Mouse (Mus musculus): Measurements from ENCODE around the gene Chmp5. TPM values are rescaled to one million over a fixed set of nuclear protein-coding genes. Genes with fewer than 3 reads are reported as not detected.

Gene Chmp5
- polyA plus RNA-seq, 1 experiment: 49.0 TPM

- Histone ChIP-seq H3K4me1 (ENCODE audit: control insufficient read depth, insufficient read depth, low read length) (no peaks in the 10 kb centered on the region), H3K4me3 (replicated peaks; ENCODE audit: control insufficient read depth, low read depth, low read length) (no peak overlapping the region), H3K27ac (ENCODE audit: control insufficient read depth, insufficient read depth, low read depth, low read length, poor library complexity) (no peak overlapping the region)
- TF ChIP-seq CTCF (IDR thresholded peaks at IDR 0.05; ENCODE audit: control insufficient read depth, insufficient read depth, low read length): no peak
- TF ChIP-seq POLR2A (IDR thresholded peaks at IDR 0.05; ENCODE audit: borderline replicate concordance, control insufficient read depth, low read depth, low read length): no peak
- 53% methylated on average over 6 of the region's 6 CpGs for WGBS
Observed at GRCm38 (mm10) chr4:40955942-40956341, 7.7 kb downstream of the Chmp5 start.

DNA sequence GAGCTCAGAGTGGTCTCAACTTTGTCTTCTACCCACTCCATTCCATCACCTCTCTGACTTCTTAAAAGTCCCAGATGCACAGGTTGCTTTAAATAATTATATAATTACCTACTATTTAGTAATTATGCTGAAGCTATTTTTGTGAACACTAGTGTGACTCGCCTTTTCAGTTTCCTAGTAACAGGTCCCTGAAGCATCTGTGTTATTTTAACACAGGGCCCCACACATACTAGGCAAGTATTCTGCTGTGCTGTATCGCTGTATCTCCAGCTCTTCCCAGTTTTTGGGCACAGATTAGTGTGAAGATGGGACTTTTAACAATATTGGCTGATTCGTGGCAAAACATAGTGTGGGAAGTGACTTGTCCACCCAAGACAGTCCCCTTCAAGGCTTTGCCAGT lies 15.3 kb downstream of the Chmp5 start:
- no peak for TF ChIP-seq CTCF (IDR thresholded peaks at IDR 0.05; ENCODE audit: control insufficient read depth, insufficient read depth, low read length)
- H3K4me1 ChIP-seq (ENCODE audit: control insufficient read depth, insufficient read depth, low read length): no peaks in the 10 kb centered on the region
- 84% methylated on average over 3 of the region's 3 CpGs for WGBS
- H3K4me3 ChIP-seq (replicated peaks; ENCODE audit: control insufficient read depth, low read depth, low read length): no peak overlapping the region
- no peak overlapping the region for H3K27ac ChIP-seq (ENCODE audit: control insufficient read depth, insufficient read depth, low read depth, low read length, poor library complexity)

DNA sequence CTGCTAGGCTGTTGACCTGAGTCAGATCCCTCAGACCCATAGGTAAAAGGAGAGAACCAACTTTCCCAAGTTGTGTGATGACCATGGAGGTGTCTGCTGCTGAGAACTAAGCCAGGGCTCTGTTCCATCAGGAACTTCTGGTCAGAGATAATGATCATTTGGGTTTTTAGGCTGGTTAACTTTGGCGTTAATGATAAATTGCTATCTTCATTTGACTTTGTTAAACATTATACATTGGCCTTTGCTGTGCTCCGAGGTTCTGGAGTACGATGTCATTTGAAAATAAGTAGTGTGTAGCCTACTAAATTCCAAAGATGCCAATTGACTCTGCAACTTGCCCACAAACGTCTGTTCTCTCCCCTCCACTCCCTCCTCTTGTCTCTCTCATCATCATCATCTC lies 21.0 kb downstream of the Chmp5 start:
- TF ChIP-seq CTCF (IDR thresholded peaks at IDR 0.05; ENCODE audit: control insufficient read depth, insufficient read depth, low read length) (no peak), POLR2A (IDR thresholded peaks at IDR 0.05; ENCODE audit: borderline replicate concordance, control insufficient read depth, low read depth, low read length) (no peak)
- Histone ChIP-seq H3K27ac (ENCODE audit: control insufficient read depth, insufficient read depth, low read depth, low read length, poor library complexity) (no peak overlapping the region), H3K4me1 (ENCODE audit: control insufficient read depth, insufficient read depth, low read length) (no peaks in the 10 kb centered on the region; the same call in 1 of the 2 replicates), H3K4me3 (replicated peaks; ENCODE audit: control insufficient read depth, low read depth, low read length) (no peak overlapping the region)
- 68% methylated on average over 4 of the region's 4 CpGs for WGBS

GRCm38 (mm10) chr4:40969781-40970591 lies 21.8 kb downstream of the Chmp5 start:
- H3K4me3 ChIP-seq (replicated peaks; ENCODE audit: control insufficient read depth, low read depth, low read length): peak overlapping the region; percentile 92
- peak overlapping the region; percentile 86 for H3K27ac ChIP-seq (ENCODE audit: control insufficient read depth, insufficient read depth, low read depth, low read length, poor library complexity)
- no peak for TF ChIP-seq POLR2A (IDR thresholded peaks at IDR 0.05; ENCODE audit: borderline replicate concordance, control insufficient read depth, low read depth, low read length)
- TF ChIP-seq CTCF (IDR thresholded peaks at IDR 0.05; ENCODE audit: control insufficient read depth, insufficient read depth, low read length): no peak
- no peaks in the 10 kb centered on the region; the same call in 1 of the 2 replicates for H3K4me1 ChIP-seq (ENCODE audit: control insufficient read depth, insufficient read depth, low read length)
- 8% methylated on average over 11 of the region's 13 CpGs for WGBS

DNA sequence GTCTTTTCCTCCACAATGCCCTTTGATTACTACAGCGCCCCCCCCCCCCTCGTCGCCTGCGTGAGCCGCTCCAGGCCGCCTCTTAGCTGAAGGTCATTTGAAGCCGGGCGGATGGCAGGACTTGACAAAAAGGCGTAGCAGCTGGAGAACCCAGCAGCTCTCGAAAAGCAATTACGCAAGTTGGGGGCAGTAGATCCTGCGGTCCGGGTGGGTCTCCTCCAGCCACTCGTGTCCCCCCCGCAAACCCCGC lies 22.3 kb downstream of the Chmp5 start:
- Histone ChIP-seq H3K4me3 (replicated peaks; ENCODE audit: control insufficient read depth, low read depth, low read length) (peak overlapping the region; percentile 92), H3K4me1 (ENCODE audit: control insufficient read depth, insufficient read depth, low read length) (no peaks in the 10 kb centered on the region; the same call in 1 of the 2 replicates), H3K27ac (ENCODE audit: control insufficient read depth, insufficient read depth, low read depth, low read length, poor library complexity) (peak overlapping the region; percentile 86)
- TF ChIP-seq POLR2A (IDR thresholded peaks at IDR 0.05; ENCODE audit: borderline replicate concordance, control insufficient read depth, low read depth, low read length): no peak
- TF ChIP-seq CTCF (IDR thresholded peaks at IDR 0.05; ENCODE audit: control insufficient read depth, insufficient read depth, low read length): no peak
- WGBS: under 1% methylated on average over 16 of the region's 16 CpGs

- TF ChIP-seq POLR2A (IDR thresholded peaks at IDR 0.05; ENCODE audit: borderline replicate concordance, control insufficient read depth, low read depth, low read length) (peak; percentile 80; the same call in 1 of the 2 replicates), CTCF (IDR thresholded peaks at IDR 0.05; ENCODE audit: control insufficient read depth, insufficient read depth, low read length) (no peak)
- Histone ChIP-seq H3K4me1 (ENCODE audit: control insufficient read depth, insufficient read depth, low read length) (no peaks in the 10 kb centered on the region; the same call in 1 of the 2 replicates), H3K27ac (ENCODE audit: control insufficient read depth, insufficient read depth, low read depth, low read length, poor library complexity) (peak within 1 kb of the TSS; percentile 86), H3K4me3 (replicated peaks; ENCODE audit: control insufficient read depth, low read depth, low read length) (peak within 1 kb of the TSS; percentile 92)
- under 1% methylated on average over 85 of the region's 85 CpGs for WGBS
Observed at GRCm38 (mm10) chr4:40970842-40971701, 22.9 kb downstream of the Chmp5 start, which contains the start of gene Nfx1. Gene Nfx1, plus strand, starts transcription at chr4:40970906.

DNA sequence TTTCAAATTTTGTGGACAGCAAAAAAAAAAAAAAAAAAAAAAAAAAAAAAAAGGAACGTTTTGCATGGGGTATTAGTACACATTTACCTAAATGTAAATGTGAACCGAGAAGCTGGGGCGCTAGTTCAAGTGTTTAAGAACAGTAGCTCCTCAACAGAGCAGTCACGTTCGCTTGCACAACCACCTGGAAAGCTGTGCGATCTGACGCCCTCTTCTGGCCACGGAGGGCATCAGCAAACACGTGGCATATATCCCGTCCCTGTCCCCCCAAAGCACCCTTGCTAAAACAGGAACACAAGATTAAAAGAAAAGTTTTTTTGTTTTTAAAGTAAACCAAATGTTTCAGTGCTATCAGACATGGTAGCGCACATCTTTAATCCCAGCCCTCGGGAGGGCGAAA lies 23.5 kb downstream of the Chmp5 start:
- WGBS: 23% methylated on average over 13 of the region's 13 CpGs
- H3K4me1 ChIP-seq (ENCODE audit: control insufficient read depth, insufficient read depth, low read length): no peaks in the 10 kb centered on the region; the same call in 1 of the 2 replicates
- TF ChIP-seq CTCF (IDR thresholded peaks at IDR 0.05; ENCODE audit: control insufficient read depth, insufficient read depth, low read length) (peak; percentile 79), POLR2A (IDR thresholded peaks at IDR 0.05; ENCODE audit: borderline replicate concordance, control insufficient read depth, low read depth, low read length) (no peak)
- no peak overlapping the region; the same call in 1 of the 2 replicates for H3K27ac ChIP-seq (ENCODE audit: control insufficient read depth, insufficient read depth, low read depth, low read length, poor library complexity)
- H3K4me3 ChIP-seq (replicated peaks; ENCODE audit: control insufficient read depth, low read depth, low read length): peak overlapping the region; percentile 61

DNA sequence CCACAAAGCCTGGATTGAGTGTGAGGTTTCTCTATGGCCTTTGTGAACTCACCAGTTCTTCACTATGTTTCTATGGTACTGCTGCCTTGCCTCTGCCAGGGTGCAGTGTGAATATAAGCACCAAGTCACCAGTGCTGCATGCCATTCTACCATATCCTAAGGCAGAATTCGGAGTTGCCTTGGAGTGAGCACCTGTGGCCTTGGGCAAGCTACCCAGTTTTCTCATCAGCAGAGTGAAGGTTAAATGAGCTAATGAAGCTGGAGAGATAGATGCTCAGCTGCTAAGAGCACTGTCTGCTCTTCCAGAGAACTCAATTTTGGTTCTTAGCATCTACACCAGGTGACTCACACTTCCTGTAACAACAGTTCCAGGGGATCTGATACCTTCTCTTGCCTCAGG lies 25.8 kb downstream of the Chmp5 start:
- WGBS: 79% methylated on average over 1 of the region's 1 CpGs
- Histone ChIP-seq H3K27ac (ENCODE audit: control insufficient read depth, insufficient read depth, low read depth, low read length, poor library complexity) (no peak overlapping the region), H3K4me3 (replicated peaks; ENCODE audit: control insufficient read depth, low read depth, low read length) (no peak overlapping the region), H3K4me1 (ENCODE audit: control insufficient read depth, insufficient read depth, low read length) (no peaks in the 10 kb centered on the region; the same call in 1 of the 2 replicates)
- TF ChIP-seq POLR2A (IDR thresholded peaks at IDR 0.05; ENCODE audit: borderline replicate concordance, control insufficient read depth, low read depth, low read length) (no peak), CTCF (IDR thresholded peaks at IDR 0.05; ENCODE audit: control insufficient read depth, insufficient read depth, low read length) (no peak)

Data from bone marrow, adult 2 months (tissue).